Mouse (Mus musculus) monocyte, adult 5-6 weeks (primary cell): ENCODE results near the gene Tmco4. TPM values are rescaled to one million over a fixed set of nuclear protein-coding genes. Genes with fewer than 3 reads are reported as not detected.

Experiments used
- ATAC-seq: fragments of 153-309, 156-312 bp; replicated peaks from 2 replicates; pipeline ENCODE4 v1.8.0; 2017; ENCODE audit warnings: mild to moderate bottlenecking; ENCODE audit not compliant: low TSS enrichment, insufficient number of reproducible peaks, severe bottlenecking, poor library complexity, low FRiP score
- total RNA-seq: library from RNA; stranded (forward); fragments of 200-1000, 200-491, 200-594 nt; gene quantifications from 3 replicates; pipeline ENCODE4 v1.2.3, GENCODE M21; 2017

The Tmco4 gene
- 16.7 to 26.4 TPM (median 19.0 TPM) in 3 replicates for total RNA-seq

- ATAC-seq, result peak; percentile 91
Measured at GRCm38 (mm10) chr4:138972827-138973718, at the start of gene Tmco4. Tmco4 (plus strand) TSS chr4:138972888.

GRCm38 (mm10) chr4:138925561-138925960 lies 47.1 kb upstream of the Tmco4 start:
- ATAC-seq, result no peak

- no peak for ATAC-seq
Measured at GRCm38 (mm10) chr4:138933862-138934261, 38.8 kb upstream of the Tmco4 start.

GRCm38 (mm10) chr4:138934456-138935145 lies 38.1 kb upstream of the Tmco4 start:
- no peak for ATAC-seq

- no peak for ATAC-seq
Measured at GRCm38 (mm10) chr4:138938495-138939269, 34.0 kb upstream of the Tmco4 start.

GRCm38 (mm10) chr4:138939481-138939880 lies 33.2 kb upstream of the Tmco4 start:
- no peak for ATAC-seq

GRCm38 (mm10) chr4:138941401-138941800 lies 31.3 kb upstream of the Tmco4 start:
- ATAC-seq, result no peak

GRCm38 (mm10) chr4:138941966-138942365 lies 30.7 kb upstream of the Tmco4 start:
- no peak for ATAC-seq

- peak; percentile 97 for ATAC-seq
Measured at GRCm38 (mm10) chr4:138943730-138944129, 29.0 kb upstream of the Tmco4 start.

- ATAC-seq, result no peak
Measured at GRCm38 (mm10) chr4:138948257-138948656, 24.4 kb upstream of the Tmco4 start.

- ATAC-seq, result no peak
Measured at GRCm38 (mm10) chr4:138958612-138959011, 14.1 kb upstream of the Tmco4 start.

GRCm38 (mm10) chr4:138959120-138959519 lies 13.6 kb upstream of the Tmco4 start:
- ATAC-seq, result no peak

GRCm38 (mm10) chr4:138959926-138960325 lies 12.8 kb upstream of the Tmco4 start:
- no peak for ATAC-seq

GRCm38 (mm10) chr4:138962719-138963118 lies 10.0 kb upstream of the Tmco4 start:
- ATAC-seq, result no peak

- no peak for ATAC-seq
Measured at GRCm38 (mm10) chr4:138965871-138966270, 6.8 kb upstream of the Tmco4 start.

GRCm38 (mm10) chr4:138966866-138967265 lies 5.8 kb upstream of the Tmco4 start, which contains the start of gene Rnf186:
Rnf186 (plus strand) TSS chr4:138967112.
- ATAC-seq, result no peak

- ATAC-seq, result no peak
Measured at GRCm38 (mm10) chr4:138967485-138967884, 5.2 kb upstream of the Tmco4 start.

- no peak for ATAC-seq
Measured at GRCm38 (mm10) chr4:138968772-138969556, 3.7 kb upstream of the Tmco4 start.
